36 mouse cellular contexts compared by ENCODE assay signal in genomic region chr12:8305258-8305657, GRCm38 (mm10). TPM values are rescaled to one million over a fixed set of nuclear protein-coding genes. Genes with fewer than 3 reads are reported as not detected.
"Had no signal": no experiment of that assay in that cellular context is flagged by ENCODE, and none has a peak within 500 bp of the region (broad histone marks: within the 10 kb centered on the region; RNA-seq: fewer than 3 reads in every experiment).

No protein-coding gene starts in this region.

- ATAC-seq: hindbrain, embryonic 16.5 days; hindbrain, postnatal 0 days; inflammation-experienced regulatory T-cells, adult 6 months; intestine, embryonic 15.5 days; intestine, embryonic 16.5 days; intestine, postnatal 0 days had no signal

- DNase-seq: heart, postnatal 10 days; heart, postnatal 14 days; heart, postnatal 36 days; heart, postnatal 4 days; kidney, adult 11 months; kidney, adult 18-20 months; kidney, adult 2 months; kidney, adult 8-10 months; kidney, adult 9 months; kidney, postnatal 10 days; kidney, postnatal 14 days; kidney, postnatal 36 days; kidney, postnatal 4 days; layer of hippocampus, adult 9-11 months; layer of hippocampus, postnatal 36 days had no signal

- H3K27ac ChIP-seq: heart, embryonic 13.5 days; heart, embryonic 15.5 days; hindbrain, embryonic 12.5 days; hindbrain, embryonic 13.5 days; hindbrain, embryonic 14.5 days; hindbrain, embryonic 15.5 days; hindbrain, postnatal 0 days; intestine, embryonic 15.5 days; kidney, embryonic 15.5 days; kidney, postnatal 0 days; layer of hippocampus, adult 2 months; left cerebral cortex, adult 2 months had no signal

- H3K4me3 ChIP-seq: heart, embryonic 12.5 days; heart, embryonic 13.5 days; heart, embryonic 15.5 days; hindbrain, embryonic 10.5 days; hindbrain, embryonic 12.5 days; hindbrain, embryonic 13.5 days; hindbrain, embryonic 15.5 days; intestine, embryonic 15.5 days; kidney, embryonic 15.5 days; layer of hippocampus, adult 2 months; left cerebral cortex, adult 2 months had no signal

RNA-seq across cellular contexts. Expression of gene Gdf7, which starts 3.5 kb away (rescaled TPM):
- total RNA-seq: hematopoietic stem cell, adult 5-6 weeks; layer of hippocampus, adult 2 months; layer of hippocampus, postnatal 10 days; layer of hippocampus, postnatal 25 days had no signal
